Mouse (Mus musculus): ENCODE results near the gene Ksr1. TPM values are rescaled to one million over a fixed set of nuclear protein-coding genes. Genes with fewer than 3 reads are reported as not detected.
"Not testable (repeated sequence)": the region's sequence is repeated elsewhere in the genome, so short reads cannot be mapped to it uniquely, and the experiment has no call there.

The Ksr1 gene
- total and polyA plus RNA-seq, 2 experiments from 2014 or later, result 3.2 to 33.7 TPM

GRCm38 (mm10) chr11:79003769-79004638, 142.2 kb downstream of the Ksr1 start:
- Histone ChIP-seq H3K4me1 (ENCODE audit: insufficient read depth, low read length) (no peaks in the 10 kb centered on the region), H3K4me2 (ENCODE audit: low read depth, low read length, poor library complexity, severe bottlenecking) (no peak overlapping the region), H3K36me3 (ENCODE audit: insufficient read depth, low read length) (no peaks in the 10 kb centered on the region), H3K27me3 (ENCODE audit: insufficient read depth, low read length) (no peaks in the 10 kb centered on the region), H3K9ac (replicated peaks; ENCODE audit: low read length, poor library complexity, severe bottlenecking) (no peak overlapping the region), H3K4me3 (ENCODE audit: low read depth, low read length) (no peak overlapping the region), H3K9me3 (ENCODE audit: low read length) (no peaks in the 10 kb centered on the region), H3K27ac (ENCODE audit: low read depth, low read length) (no peak overlapping the region)
- TF ChIP-seq CTCF (IDR thresholded peaks at IDR 0.05), result no peak
- DNase-seq (ENCODE audit: low spot score), result no peak
- no peak for ATAC-seq (ENCODE audit: low FRiP score)
- WGBS, result 87% methylated on average over 10 of the region's 10 CpGs

DNA sequence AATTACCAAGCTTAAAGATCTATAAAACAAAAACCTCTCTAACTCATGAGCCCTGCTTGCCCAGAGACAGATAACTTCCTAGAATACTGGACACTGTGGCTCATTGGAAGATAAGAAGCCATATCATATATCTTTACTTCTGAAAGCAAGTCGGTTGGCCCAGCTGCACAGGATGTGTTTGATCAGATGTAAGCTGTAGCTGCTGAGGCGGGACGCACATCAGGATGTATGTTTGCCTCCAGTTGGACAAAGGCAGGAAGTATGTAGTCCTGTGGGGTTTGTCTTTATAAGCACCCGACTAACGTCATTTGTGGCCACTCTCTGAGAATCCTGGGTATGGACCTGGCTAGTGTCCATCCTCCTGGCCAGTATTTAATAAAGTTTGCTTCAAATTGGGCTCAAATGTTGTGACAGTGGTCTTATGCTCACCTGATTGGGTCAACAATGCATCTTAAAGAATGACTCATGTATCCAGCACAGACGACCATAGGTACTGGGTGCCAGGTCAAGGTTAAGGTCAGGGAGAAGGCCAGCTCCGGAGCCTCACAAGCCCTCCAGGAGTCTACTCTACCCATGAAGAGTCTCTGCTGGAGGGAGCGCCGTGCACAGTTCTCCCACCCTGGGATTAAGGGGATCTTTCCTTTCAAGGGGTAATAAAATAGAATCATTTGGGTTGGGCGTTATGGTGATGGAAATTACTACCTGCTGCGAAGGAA, 143.0 kb downstream of the Ksr1 start:
- Histone ChIP-seq H3K27ac (ENCODE audit: low read depth, low read length) (no peak overlapping the region), H3K27me3 (ENCODE audit: insufficient read depth, low read length) (no peaks in the 10 kb centered on the region), H3K4me1 (ENCODE audit: insufficient read depth, low read length) (no peaks in the 10 kb centered on the region), H3K36me3 (ENCODE audit: insufficient read depth, low read length) (no peaks in the 10 kb centered on the region), H3K4me2 (ENCODE audit: low read depth, low read length, poor library complexity, severe bottlenecking) (no peak overlapping the region), H3K4me3 (ENCODE audit: low read depth, low read length) (no peak overlapping the region), H3K9ac (replicated peaks; ENCODE audit: low read length, poor library complexity, severe bottlenecking) (no peak overlapping the region), H3K9me3 (ENCODE audit: low read length) (no peaks in the 10 kb centered on the region)
- ATAC-seq (ENCODE audit: low FRiP score), result no peak
- WGBS, result 84% methylated on average over 11 of the region's 11 CpGs
- no peak for TF ChIP-seq CTCF (IDR thresholded peaks at IDR 0.05)
- no peak for DNase-seq (ENCODE audit: low spot score)

GRCm38 (mm10) chr11:79002551-79002951, 143.7 kb downstream of the Ksr1 start:
- Histone ChIP-seq H3K9me3 (ENCODE audit: low read length) (no peaks in the 10 kb centered on the region), H3K36me3 (ENCODE audit: insufficient read depth, low read length) (no peaks in the 10 kb centered on the region), H3K9ac (replicated peaks; ENCODE audit: low read length, poor library complexity, severe bottlenecking) (no peak overlapping the region), H3K4me3 (ENCODE audit: low read depth, low read length) (no peak overlapping the region), H3K27me3 (ENCODE audit: insufficient read depth, low read length) (no peaks in the 10 kb centered on the region), H3K4me2 (ENCODE audit: low read depth, low read length, poor library complexity, severe bottlenecking) (no peak overlapping the region), H3K27ac (ENCODE audit: low read depth, low read length) (no peak overlapping the region), H3K4me1 (ENCODE audit: insufficient read depth, low read length) (no peaks in the 10 kb centered on the region)
- DNase-seq (ENCODE audit: low spot score) (no peak), ATAC-seq (ENCODE audit: low FRiP score) (no peak)
- TF ChIP-seq CTCF (IDR thresholded peaks at IDR 0.05), result no peak
- WGBS, result 75% methylated on average over 5 of the region's 5 CpGs

DNA sequence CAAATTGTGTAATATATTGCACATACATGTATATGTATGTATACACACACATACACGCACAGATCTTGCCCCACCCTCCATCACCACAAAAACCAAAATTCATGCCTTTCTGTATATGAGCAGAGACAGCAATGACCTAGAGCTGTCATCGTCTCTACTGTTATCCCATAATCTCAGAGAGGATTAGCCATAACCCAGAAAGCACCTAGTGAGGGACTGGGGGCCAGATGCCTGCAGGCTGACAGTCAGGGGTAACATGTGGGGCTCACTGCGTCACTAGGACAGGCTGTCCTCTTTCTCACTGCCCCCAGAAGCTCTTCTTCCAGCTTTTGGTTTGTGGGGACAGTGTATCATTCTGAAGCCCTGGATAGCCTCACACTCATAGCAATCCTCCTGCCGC, 144.3 kb downstream of the Ksr1 start:
- H3K27me3 ChIP-seq (ENCODE audit: insufficient read depth, low read length), result no peaks in the 10 kb centered on the region
- whole genome bisulfite sequencing, result 79% methylated on average over 4 of the region's 4 CpGs
- no peak overlapping the region for H3K4me3 ChIP-seq (ENCODE audit: low read depth, low read length)
- no peak overlapping the region for H3K4me2 ChIP-seq (ENCODE audit: low read depth, low read length, poor library complexity, severe bottlenecking)
- no peaks in the 10 kb centered on the region for H3K9me3 ChIP-seq (ENCODE audit: low read length)
- no peak for TF ChIP-seq CTCF (IDR thresholded peaks at IDR 0.05)
- H3K36me3 ChIP-seq (ENCODE audit: insufficient read depth, low read length), result no peaks in the 10 kb centered on the region
- H3K9ac ChIP-seq (replicated peaks; ENCODE audit: low read length, poor library complexity, severe bottlenecking), result no peak overlapping the region
- H3K4me1 ChIP-seq (ENCODE audit: insufficient read depth, low read length), result no peaks in the 10 kb centered on the region
- ATAC-seq (ENCODE audit: low FRiP score) (no peak), DNase-seq (ENCODE audit: low spot score) (no peak)
- H3K27ac ChIP-seq (ENCODE audit: low read depth, low read length), result no peak overlapping the region

DNA sequence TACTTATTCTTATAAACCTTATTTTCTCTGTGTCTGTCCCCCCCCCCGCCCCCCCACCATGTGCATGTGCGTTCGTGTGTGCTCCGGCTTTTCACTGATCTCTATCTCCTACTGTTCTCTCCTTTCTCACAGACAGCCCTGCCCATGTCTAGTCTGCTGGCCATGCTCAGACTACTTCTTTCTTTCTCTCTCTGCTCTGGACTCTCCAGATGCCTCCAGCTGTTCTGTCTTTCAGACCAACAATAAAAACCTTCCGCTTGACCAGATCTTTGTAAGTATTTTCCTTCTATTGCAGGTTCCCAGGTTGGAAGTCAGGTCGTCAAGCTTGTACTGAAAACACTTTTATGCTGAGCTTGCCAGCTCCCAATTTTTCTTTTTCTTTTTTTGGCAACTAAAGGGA, 147.1 kb downstream of the Ksr1 start:
- no peaks in the 10 kb centered on the region for H3K9me3 ChIP-seq (ENCODE audit: low read length)
- no peak overlapping the region for H3K9ac ChIP-seq (replicated peaks; ENCODE audit: low read length, poor library complexity, severe bottlenecking)
- ATAC-seq (ENCODE audit: low FRiP score), result no peak
- no peak overlapping the region for H3K4me2 ChIP-seq (ENCODE audit: low read depth, low read length, poor library complexity, severe bottlenecking)
- no peaks in the 10 kb centered on the region for H3K27me3 ChIP-seq (ENCODE audit: insufficient read depth, low read length)
- 37% methylated on average over 6 of the region's 6 CpGs for WGBS
- H3K4me3 ChIP-seq (ENCODE audit: low read depth, low read length), result no peak overlapping the region
- no peaks in the 10 kb centered on the region for H3K36me3 ChIP-seq (ENCODE audit: insufficient read depth, low read length)
- DNase-seq (ENCODE audit: low spot score), result no peak
- no peak for TF ChIP-seq CTCF (IDR thresholded peaks at IDR 0.05)
- no peaks in the 10 kb centered on the region for H3K4me1 ChIP-seq (ENCODE audit: insufficient read depth, low read length)
- H3K27ac ChIP-seq (ENCODE audit: low read depth, low read length), result no peak overlapping the region

- H3K4me2 ChIP-seq (ENCODE audit: low read depth, low read length, poor library complexity, severe bottlenecking); H3K4me1 ChIP-seq (ENCODE audit: insufficient read depth, low read length); H3K9me3 ChIP-seq (ENCODE audit: low read length); DNase-seq (ENCODE audit: low spot score); ATAC-seq (ENCODE audit: low FRiP score); H3K9ac ChIP-seq (replicated peaks; ENCODE audit: low read length, poor library complexity, severe bottlenecking); H3K27ac ChIP-seq (ENCODE audit: low read depth, low read length); H3K4me3 ChIP-seq (ENCODE audit: low read depth, low read length); H3K36me3 ChIP-seq (ENCODE audit: insufficient read depth, low read length); H3K27me3 ChIP-seq (ENCODE audit: insufficient read depth, low read length): not testable (repeated sequence)
- WGBS, result 74% methylated on average over 5 of the region's 5 CpGs
Observed at GRCm38 (mm10) chr11:78990875-78991543, 155.2 kb downstream of the Ksr1 start.

Measured in midbrain, postnatal 0 days (tissue).